Mouse (Mus musculus) forebrain, postnatal 0 days (tissue): ENCODE data around the gene Ddah1. TPM values are rescaled to one million over a fixed set of nuclear protein-coding genes. Genes with fewer than 3 reads are reported as not detected.

Experiments
- ATAC-seq: fragments of 200-750 bp; cut with Nextera tagmentation; 2 replicates; pipeline ENCODE4 v1.8.0; 2017; ENCODE audit warnings: mild to moderate bottlenecking, moderate library complexity
- DNase-seq: peaks from one replicate; pipeline ENCODE4 v3.0.0-alpha.2; 2015
- H3K27ac ChIP-seq: fragments of 300-500 bp; sonication (generic); 2 replicates; pipeline ENCODE4 v1.5.1; 2014; ENCODE audit warnings: low read depth, mild to moderate bottlenecking, antibody characterized with exemption, low read length, moderate library complexity, mixed read lengths
- H3K27me3 ChIP-seq: fragments of 300-500 bp; sonication (generic); 2 replicates; pipeline ENCODE4 v1.6.1; 2014; ENCODE audit warnings: mild to moderate bottlenecking, low read length, mixed read lengths; ENCODE audit not compliant: insufficient read depth
- H3K36me3 ChIP-seq: fragments of 300-500 bp; sonication (generic); 2 replicates; pipeline ENCODE4 v1.6.1; 2014; ENCODE audit warnings: mild to moderate bottlenecking, moderate library complexity; ENCODE audit not compliant: insufficient read depth
- H3K4me1 ChIP-seq: fragments of 300-500 bp; sonication (generic); 2 replicates; pipeline ENCODE4 v1.6.1; 2014; ENCODE audit warnings: antibody characterized with exemption; ENCODE audit not compliant: insufficient read depth
- H3K4me2 ChIP-seq: fragments of 300-500 bp; sonication (generic); 2 replicates; pipeline ENCODE4 v1.6.1; 2014; ENCODE audit warnings: low read depth, mild to moderate bottlenecking, moderate library complexity
- H3K4me3 ChIP-seq: fragments of 300-500 bp; sonication (generic); 2 replicates; pipeline ENCODE4 v1.5.1; 2014; ENCODE audit warnings: low read depth, low read length, mixed read lengths
- H3K9ac ChIP-seq: fragments of 300-500 bp; sonication (generic); 2 replicates; pipeline ENCODE4 v1.6.1; 2014; ENCODE audit warnings: mild to moderate bottlenecking
- H3K9me3 ChIP-seq: fragments of 300-500 bp; sonication (generic); 2 replicates; pipeline ENCODE4 v1.6.1; 2016; ENCODE audit warnings: low read length
- CTCF ChIP-seq: sonication (generic); IDR thresholded peaks from 2 replicates; pipeline ENCODE4 v1.5.1; 2016; ENCODE audit warnings: antibody characterized with exemption, control low read depth, low read depth
- WGBS: fragments of 180-500 bp; shearing (Covaris S2); extraction: QIAGEN DNeasy Blood & Tissue Kit; methylation state at CpG from one replicate; pipeline ENCODE4 v1.1.7; 2014; 5-methylcytosine and 5-hydroxymethylcytosine counted together
- polyA plus RNA-seq: library from polyadenylated mRNA; unstranded; fragments of >200 nt; fragmentation: Nextera tagmentation; extraction: Ambion mirVana; gene quantifications from 2 replicates; pipeline ENCODE4 v1.2.1, GENCODE M21; 2015
- total RNA-seq: library from RNA; depleted of rRNA; stranded (reverse); fragments of >200 nt; gene quantifications from 2 replicates; pipeline ENCODE4 v1.2.3, GENCODE M21; 2014

Gene Ddah1
- total and polyA plus RNA-seq, 2 experiments from 2014 or later: 147 to 206 TPM

DNA sequence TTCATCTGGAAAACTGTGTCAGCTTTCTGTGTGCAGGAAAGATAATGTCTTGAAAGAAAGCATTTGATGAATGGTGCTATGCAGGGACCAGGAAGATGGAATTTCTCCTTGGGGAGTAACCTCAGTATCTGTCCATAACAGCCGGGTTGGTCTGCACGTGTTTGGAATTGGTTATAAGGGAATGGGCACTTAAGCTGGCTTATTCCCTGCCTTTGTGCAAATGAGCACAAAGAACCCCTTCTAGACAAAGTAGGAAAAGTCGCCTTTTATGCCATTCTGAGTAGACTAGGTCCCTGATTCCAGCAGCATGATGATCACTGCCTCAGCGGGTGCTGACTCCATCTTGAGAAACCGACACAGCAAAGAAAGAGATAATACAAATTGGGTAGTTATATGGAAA lies 96.0 kb downstream of the Ddah1 start:
- peak; percentile 35 for DNase-seq
- Histone ChIP-seq H3K36me3 (no peaks in the 10 kb centered on the region), H3K4me3 (no peak overlapping the region), H3K27me3 (no peaks in the 10 kb centered on the region), H3K4me1 (no peaks in the 10 kb centered on the region), H3K9ac (no peak overlapping the region), H3K27ac (no peak overlapping the region), H3K9me3 (0 out of 2 replicates have a peak, but pooled peaks cover 7% of the 10 kb centered on the region), H3K4me2 (no peak overlapping the region)
- WGBS: 41% methylated on average over 5 of the region's 5 CpGs
- TF ChIP-seq CTCF: no peak
- ATAC-seq: peak; percentile 62

- peak; percentile 34 for ATAC-seq
- Histone ChIP-seq H3K27ac (no peak overlapping the region), H3K9ac (no peak overlapping the region), H3K27me3 (no peaks in the 10 kb centered on the region), H3K4me3 (no peak overlapping the region), H3K4me1 (no peaks in the 10 kb centered on the region), H3K4me2 (no peak overlapping the region), H3K9me3 (0 out of 2 replicates have a peak, but pooled peaks cover 7% of the 10 kb centered on the region), H3K36me3 (no peaks in the 10 kb centered on the region)
- no peak for TF ChIP-seq CTCF
- DNase-seq: no peak
- 90% methylated on average over 6 of the region's 6 CpGs for WGBS
Observed at GRCm38 (mm10) chr3:145855299-145855698, 96.8 kb downstream of the Ddah1 start.

DNA sequence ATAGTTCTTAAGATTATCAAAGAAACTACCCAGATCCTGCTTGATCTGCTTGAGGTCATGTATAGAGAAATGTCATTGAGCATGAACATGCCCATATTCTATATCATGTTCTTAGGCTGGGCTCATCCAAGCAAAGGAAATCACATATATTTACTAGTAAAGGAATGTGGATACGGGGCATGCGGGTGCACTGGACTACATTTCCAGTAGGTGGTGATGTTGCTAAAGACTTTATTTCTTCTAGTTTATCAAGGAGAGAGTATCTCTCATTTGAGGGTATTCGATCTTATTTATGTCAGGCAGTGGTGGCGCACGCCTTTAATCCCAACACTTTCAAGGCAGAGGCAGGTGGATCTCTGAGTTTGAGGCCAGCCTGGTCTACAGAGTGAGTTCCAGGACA lies 99.9 kb downstream of the Ddah1 start:
- H3K4me3 ChIP-seq: no peak overlapping the region
- ATAC-seq (no peak), DNase-seq (no peak)
- no peaks in the 10 kb centered on the region for H3K36me3 ChIP-seq
- no peak overlapping the region for H3K9ac ChIP-seq
- 96% methylated on average over 5 of the region's 5 CpGs for WGBS
- no peaks in the 10 kb centered on the region for H3K4me1 ChIP-seq
- no peak overlapping the region for H3K4me2 ChIP-seq
- TF ChIP-seq CTCF: peak; percentile 30
- H3K9me3 ChIP-seq: 0 out of 2 replicates have a peak, but pooled peaks cover 7% of the 10 kb centered on the region
- no peak overlapping the region for H3K27ac ChIP-seq
- H3K27me3 ChIP-seq: no peaks in the 10 kb centered on the region

DNA sequence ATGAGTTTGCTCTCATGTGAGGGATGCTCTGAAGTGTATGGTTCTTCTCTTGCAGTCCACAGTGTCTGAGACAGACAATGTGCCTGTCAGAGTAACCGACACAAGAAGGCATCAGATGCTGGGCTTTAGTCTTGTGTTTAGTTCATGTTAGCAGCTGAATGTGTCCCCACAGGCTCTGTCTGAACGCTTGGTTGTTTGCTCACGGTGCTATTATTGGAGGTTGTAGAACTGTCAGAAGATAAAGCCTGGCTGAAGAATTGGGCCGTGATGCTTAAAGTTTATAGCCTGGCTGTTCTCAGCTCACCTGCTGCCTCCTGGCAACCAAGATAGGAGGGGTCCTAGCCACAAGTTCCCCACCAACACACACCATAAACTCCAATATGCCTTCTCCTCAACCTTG lies 104.0 kb downstream of the Ddah1 start:
- Histone ChIP-seq H3K4me3 (no peak overlapping the region), H3K4me1 (no peaks in the 10 kb centered on the region), H3K36me3 (no peaks in the 10 kb centered on the region), H3K4me2 (no peak overlapping the region), H3K9ac (no peak overlapping the region), H3K9me3 (0 out of 2 replicates have a peak, but pooled peaks cover 1% of the 10 kb centered on the region), H3K27ac (no peak overlapping the region), H3K27me3 (no peaks in the 10 kb centered on the region)
- WGBS: 79% methylated on average over 4 of the region's 4 CpGs
- DNase-seq: no peak
- ATAC-seq: no peak
- no peak for TF ChIP-seq CTCF

- 42% methylated on average over 8 of the region's 8 CpGs for WGBS
- no peak overlapping the region for H3K4me2 ChIP-seq
- peak overlapping the region; percentile 48; the same call in 1 of the 2 replicates for H3K27ac ChIP-seq
- ATAC-seq: peak; percentile 47; the same call in 1 of the 2 replicates
- H3K9me3 ChIP-seq: no peaks in the 10 kb centered on the region
- H3K4me3 ChIP-seq: no peak overlapping the region
- no peaks in the 10 kb centered on the region for H3K4me1 ChIP-seq
- no peak for DNase-seq
- TF ChIP-seq CTCF: no peak
- H3K27me3 ChIP-seq: no peaks in the 10 kb centered on the region
- no peaks in the 10 kb centered on the region for H3K36me3 ChIP-seq
- H3K9ac ChIP-seq: no peak overlapping the region
Observed at GRCm38 (mm10) chr3:145864033-145864712, 105.7 kb downstream of the Ddah1 start.

DNA sequence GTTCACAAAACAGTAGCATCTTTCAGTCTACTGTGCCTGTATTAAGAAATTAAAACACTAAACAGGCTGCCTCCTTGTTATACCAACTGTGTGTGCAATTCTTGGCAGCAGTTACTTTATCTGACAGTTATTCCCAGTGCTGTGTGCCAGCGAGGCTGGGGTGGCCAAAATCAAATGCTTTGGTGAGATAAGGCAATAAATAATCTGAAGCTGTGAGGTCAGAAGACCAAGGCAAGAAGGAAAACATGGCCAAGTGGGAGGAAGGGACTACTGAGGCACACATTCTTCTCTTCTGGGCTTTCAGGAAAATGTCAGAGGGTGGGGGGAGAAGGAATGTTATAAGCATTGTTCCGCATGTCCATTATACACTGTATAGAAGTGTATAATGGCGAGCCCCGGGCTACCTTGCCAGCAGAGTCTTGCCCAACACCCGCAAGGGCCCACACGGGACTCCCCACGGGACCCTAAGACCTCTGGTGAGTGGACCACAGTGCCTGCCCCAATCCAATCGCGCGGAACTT lies 106.3 kb downstream of the Ddah1 start:
- no peak for TF ChIP-seq CTCF
- Histone ChIP-seq H3K36me3 (no peaks in the 10 kb centered on the region), H3K9ac (no peak overlapping the region), H3K4me2 (no peak overlapping the region), H3K27me3 (no peaks in the 10 kb centered on the region), H3K9me3 (no peaks in the 10 kb centered on the region), H3K4me1 (no peaks in the 10 kb centered on the region), H3K4me3 (no peak overlapping the region), H3K27ac (no peak overlapping the region)
- DNase-seq: peak; percentile 38
- ATAC-seq: peak; percentile 34; the same call in 1 of the 2 replicates
- 75% methylated on average over 5 of the region's 10 CpGs for WGBS

DNA sequence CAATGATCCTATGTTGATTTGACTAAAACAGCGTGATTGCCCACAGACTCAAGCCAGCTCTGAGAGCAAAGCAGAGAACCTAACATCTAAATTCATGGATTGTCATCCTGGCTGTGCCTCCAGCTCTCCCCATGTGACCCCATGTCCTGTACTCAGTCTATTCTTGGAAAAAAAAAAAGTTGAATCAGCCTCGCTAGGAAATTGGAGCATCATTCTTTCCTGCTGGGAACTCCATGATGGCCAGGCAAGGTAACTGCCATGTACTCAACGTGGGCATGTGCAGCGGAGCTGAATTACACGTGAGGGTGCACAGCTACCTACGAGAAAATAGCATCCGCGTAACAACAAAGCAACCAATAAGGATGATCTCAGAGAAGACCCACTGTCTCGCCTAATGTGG lies 114.2 kb downstream of the Ddah1 start:
- WGBS: 87% methylated on average over 9 of the region's 9 CpGs
- no peaks in the 10 kb centered on the region for H3K27me3 ChIP-seq
- no peak overlapping the region for H3K27ac ChIP-seq
- TF ChIP-seq CTCF: no peak
- ATAC-seq: no peak
- no peaks in the 10 kb centered on the region for H3K4me1 ChIP-seq
- no peak for DNase-seq
- no peaks in the 10 kb centered on the region for H3K9me3 ChIP-seq
- no peaks in the 10 kb centered on the region for H3K36me3 ChIP-seq
- no peak overlapping the region for H3K4me2 ChIP-seq
- no peak overlapping the region for H3K9ac ChIP-seq
- no peak overlapping the region for H3K4me3 ChIP-seq
